In genomic region chr9:43594814-43595213, GRCm38 (mm10) we compare ENCODE assay signal across 27 mouse cellular contexts.
"Had no signal": no experiment of that assay in that cellular context is flagged by ENCODE, and none has a peak within 500 bp of the region (broad histone marks: within the 10 kb centered on the region; RNA-seq: fewer than 3 reads in every experiment).

No protein-coding gene starts in this region.

- ATAC-seq: forebrain, embryonic 13.5 days; forebrain, embryonic 14.5 days; forebrain, embryonic 15.5 days; forebrain, embryonic 16.5 days; forebrain, postnatal 0 days had no signal

- H3K4me3 ChIP-seq: embryonic facial prominence, embryonic 10.5 days; embryonic facial prominence, embryonic 12.5 days; embryonic facial prominence, embryonic 13.5 days; embryonic facial prominence, embryonic 15.5 days; erythroblast, embryonic 14.5 days; forebrain, embryonic 10.5 days; forebrain, embryonic 12.5 days; forebrain, embryonic 13.5 days; forebrain, embryonic 15.5 days; gastrocnemius, adult 2 months had no signal

- H3K36me3 ChIP-seq: embryonic facial prominence, embryonic 10.5 days; embryonic facial prominence, embryonic 12.5 days; embryonic facial prominence, embryonic 13.5 days; embryonic facial prominence, embryonic 15.5 days; forebrain, embryonic 10.5 days; forebrain, embryonic 12.5 days; forebrain, embryonic 15.5 days had no signal

- H3K27me3 ChIP-seq: embryonic facial prominence, embryonic 12.5 days; embryonic facial prominence, embryonic 13.5 days; embryonic facial prominence, embryonic 15.5 days; forebrain, embryonic 13.5 days; forebrain, embryonic 15.5 days had no signal

- H3K9me3 ChIP-seq: embryonic facial prominence, embryonic 10.5 days; embryonic facial prominence, embryonic 12.5 days; embryonic facial prominence, embryonic 13.5 days; embryonic facial prominence, embryonic 15.5 days; forebrain, embryonic 10.5 days; forebrain, embryonic 12.5 days; forebrain, embryonic 13.5 days; forebrain, embryonic 15.5 days had no signal

- H3K9ac ChIP-seq: embryonic facial prominence, embryonic 12.5 days; embryonic facial prominence, embryonic 13.5 days; embryonic facial prominence, embryonic 15.5 days; forebrain, embryonic 12.5 days; forebrain, embryonic 13.5 days; forebrain, embryonic 15.5 days; forebrain, postnatal 0 days had no signal

- H3K4me1 ChIP-seq: embryonic facial prominence, embryonic 10.5 days; embryonic facial prominence, embryonic 12.5 days; embryonic facial prominence, embryonic 13.5 days; embryonic facial prominence, embryonic 15.5 days; forebrain, embryonic 10.5 days; forebrain, embryonic 12.5 days; forebrain, embryonic 13.5 days; forebrain, embryonic 15.5 days had no signal

- H3K4me2 ChIP-seq: embryonic facial prominence, embryonic 12.5 days; embryonic facial prominence, embryonic 13.5 days; embryonic facial prominence, embryonic 15.5 days; forebrain, embryonic 12.5 days; forebrain, embryonic 13.5 days; forebrain, embryonic 15.5 days had no signal

- DNase-seq: cerebellum, adult 18-20 months; cerebellum, adult 2 months; cerebellum, adult 8-10 months; cerebellum, adult 9-10 months; cerebellum, adult 9-11 months; cerebellum, postnatal 14 days; cerebellum, postnatal 25 days; cerebellum, postnatal 36 days; embryo, embryonic 11 days; forebrain, postnatal 0 days; gastrocnemius, adult 2 months; gastrocnemius, postnatal 10 days; gastrocnemius, postnatal 14 days; gastrocnemius, postnatal 25 days; gastrocnemius, postnatal 36 days; heart, adult 11 months had no signal

- H3K27ac ChIP-seq: embryonic facial prominence, embryonic 10.5 days; embryonic facial prominence, embryonic 12.5 days; embryonic facial prominence, embryonic 13.5 days; embryonic facial prominence, embryonic 15.5 days; forebrain, embryonic 10.5 days; forebrain, embryonic 12.5 days; forebrain, embryonic 13.5 days; forebrain, embryonic 15.5 days; gastrocnemius, adult 2 months had no signal
